8 mouse cellular contexts compared by ENCODE assay signal in genomic region chr16:90453197-90453596, GRCm38 (mm10).
DNase-seq lines count a peak whose midpoint lies in the region; ATAC-seq and TF ChIP-seq lines count a peak whose summit lies in the region.

No protein-coding gene starts in this region.

- TF ChIP-seq CTCF in intestine, postnatal 0 days (IDR thresholded peaks at IDR 0.05; ENCODE audit: low read depth), result peak; percentile 14

- H3K4me3 ChIP-seq in neural tube, embryonic 15.5 days (replicated peaks), result no peak overlapping the region
- H3K4me3 ChIP-seq in intestine, postnatal 0 days (ENCODE audit: low read depth, low read length), result no peak overlapping the region

- H3K9me3 ChIP-seq in neural tube, embryonic 15.5 days (replicated peaks), result no peaks in the 10 kb centered on the region
- no peaks in the 10 kb centered on the region for H3K9me3 ChIP-seq in intestine, postnatal 0 days (ENCODE audit: control insufficient read depth)

- peak overlapping the region; percentile 6; the same call in 1 of the 2 replicates for H3K27ac ChIP-seq in neural tube, embryonic 15.5 days (replicated peaks)
- no peak overlapping the region; the same call in 1 of the 2 replicates for H3K27ac ChIP-seq in intestine, postnatal 0 days (ENCODE audit: low read depth, low read length)

- H3K4me2 ChIP-seq in neural tube, embryonic 15.5 days, result no peak overlapping the region
- no peak overlapping the region for H3K4me2 ChIP-seq in intestine, postnatal 0 days (replicated peaks; ENCODE audit: low read depth)

- DNase-seq in neural tube, embryonic 10.5 days (ENCODE audit: extremely low spot score, low spot score), result no peak
- DNase-seq in gastrocnemius, postnatal 25 days, result peak; percentile 46
- peak; percentile 60 for DNase-seq in lung, postnatal 14 days
- no peak for DNase-seq in thymus, postnatal 4 days
- DNase-seq in cerebellum, adult 8-10 months, result no peak
- no peak for DNase-seq in thymus, postnatal 10 days (ENCODE audit: low spot score in 2 of 2)

- peaks cover 12% of the 10 kb centered on the region; the same call in 1 of the 2 replicates for H3K4me1 ChIP-seq in neural tube, embryonic 15.5 days
- peaks cover 3% of the 10 kb centered on the region; the same call in 1 of the 2 replicates for H3K4me1 ChIP-seq in intestine, postnatal 0 days (replicated peaks; ENCODE audit: control insufficient read depth, insufficient read depth, low read length)

- H3K27me3 ChIP-seq in neural tube, embryonic 15.5 days (replicated peaks), result no peaks in the 10 kb centered on the region
- H3K27me3 ChIP-seq in intestine, postnatal 0 days (replicated peaks; ENCODE audit: control insufficient read depth, insufficient read depth, low read length), result no peaks in the 10 kb centered on the region

- peaks cover 16% of the 10 kb centered on the region; the same call in 1 of the 2 replicates for H3K36me3 ChIP-seq in neural tube, embryonic 15.5 days
- no peaks in the 10 kb centered on the region for H3K36me3 ChIP-seq in intestine, postnatal 0 days (ENCODE audit: control insufficient read depth, insufficient read depth)

- ATAC-seq in neural tube, embryonic 15.5 days (ENCODE audit: low FRiP score), result no peak
- ATAC-seq in intestine, postnatal 0 days, result peak; percentile 45; the same call in 1 of the 2 replicates

- whole genome bisulfite sequencing in neural tube, embryonic 15.5 days, result 68% methylated on average over 11 of the region's 11 CpGs
- 39% methylated on average over 11 of the region's 11 CpGs for WGBS in intestine, postnatal 0 days

- no peak overlapping the region for H3K9ac ChIP-seq in neural tube, embryonic 15.5 days (replicated peaks)
- H3K9ac ChIP-seq in intestine, postnatal 0 days (ENCODE audit: low read depth, low read length), result no peak overlapping the region

Comparison
In these comparisons a context has a peak if more than half of its experiments do, and no peak if none do; other contexts are left out.
1. DNase-seq: peak in gastrocnemius, postnatal 25 days (single experiment) and lung, postnatal 14 days (single experiment); none in neural tube, embryonic 10.5 days (single experiment), thymus, postnatal 4 days (single experiment), cerebellum, adult 8-10 months (single experiment) and thymus, postnatal 10 days (0 of 2).